Mouse (Mus musculus) bone marrow macrophage, adult 2 months (primary cell): ENCODE data around the gene Ablim1.

Experiments
- CTCF ChIP-seq: IDR thresholded peaks from 2 replicates; pipeline ENCODE4 v1.5.1; 2012; ENCODE audit warnings: low read depth, mild to moderate bottlenecking, low read length, moderate library complexity
- POLR2A ChIP-seq: IDR thresholded peaks from 2 replicates; pipeline ENCODE4 v1.6.1; 2012; ENCODE audit warnings: mild to moderate bottlenecking, low read depth, low read length, borderline replicate concordance

DNA sequence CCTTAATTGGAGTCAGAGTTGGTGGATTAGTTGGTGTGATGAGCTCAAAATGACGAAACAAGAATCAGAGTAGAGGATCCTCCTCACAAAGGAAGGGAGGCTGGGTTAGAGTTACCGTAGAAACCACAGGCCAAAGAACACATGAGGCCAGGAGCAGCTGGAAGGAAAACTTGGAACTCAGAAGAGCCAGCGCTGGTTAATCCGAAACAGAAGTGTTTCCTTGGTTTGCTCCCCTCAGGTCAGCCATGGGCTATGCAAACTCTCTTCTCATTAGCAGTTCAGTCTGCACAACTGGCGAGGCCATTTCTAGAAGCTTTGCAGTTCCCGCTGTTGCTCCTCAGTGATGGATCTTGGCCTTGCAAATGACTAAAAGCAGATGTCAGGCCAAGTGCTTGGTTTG, 208.2 kb downstream of the Ablim1 start:
- TF ChIP-seq CTCF (no peak), POLR2A (no peak)
